Mouse (Mus musculus) liver, postnatal 0 days (tissue): ENCODE results near the gene Pou6f1.

Experiments
- CTCF ChIP-seq: sonication (generic); IDR thresholded peaks from 2 replicates; pipeline ENCODE4 v1.5.1; 2016; ENCODE audit warnings: antibody characterized with exemption, low read depth
- EP300 ChIP-seq: IDR thresholded peaks from 2 replicates; pipeline ENCODE4 v1.6.1; 2016; ENCODE audit warnings: antibody characterized with exemption, low read depth, mild to moderate bottlenecking

- TF ChIP-seq CTCF (no peak), EP300 (no peak)
Measured at GRCm38 (mm10) chr15:100576810-100577209, 23.0 kb downstream of the Pou6f1 start.
